Mouse (Mus musculus) erythroblast, adult 5-6 weeks (primary cell): Measurements from ENCODE around the gene Osbpl8. TPM values are rescaled to one million over a fixed set of nuclear protein-coding genes. Genes with fewer than 3 reads are reported as not detected.

ENCODE experiments used
- total RNA-seq, 2 experiments: library from RNA; stranded (forward) in 1 of 2; stranded (reverse) in 1 of 2; fragments of 150-400 nt in 1 of 2; fragments of 200-764, 138-1000 nt in 1 of 2; gene quantifications; 2 replicates each; pipeline versions ENCODE4 v1.2.3 to v1.2.4; 2015 to 2017; ENCODE audit warnings: low replicate concordance in 2 of 2

Gene Osbpl8
- total RNA-seq, 2 experiments from 2014 or later, result 254 to 372 TPM

Other genes starting within 250 kb of the Osbpl8 start
- 31.7 TPM in 1 of 2 replicates, not detected in the other for gene Csrp2, start 245.0 kb upstream of the Osbpl8 start, total RNA-seq (2015; ENCODE audit: low replicate concordance)
- gene Csrp2, start 245.0 kb upstream of the Osbpl8 start, total RNA-seq (2017; ENCODE audit: low replicate concordance), result 3.2 and 11.5 TPM in 2 replicates
- 19.9 and 54.4 TPM in 2 replicates for gene Zdhhc17, start 154.6 kb upstream of the Osbpl8 start, total RNA-seq (2015; ENCODE audit: low replicate concordance)
- 15.8 and 18.3 TPM in 2 replicates for gene Zdhhc17, start 154.6 kb upstream of the Osbpl8 start, total RNA-seq (2017; ENCODE audit: low replicate concordance)
- gene Bbs10, start 133.9 kb downstream of the Osbpl8 start, total RNA-seq (2015; ENCODE audit: low replicate concordance), result 2.9 and 11.5 TPM in 2 replicates
- 1.8 and 3.0 TPM in 2 replicates for gene Bbs10, start 133.9 kb downstream of the Osbpl8 start, total RNA-seq (2017; ENCODE audit: low replicate concordance)